Mouse (Mus musculus) heart, postnatal 10 days (tissue): Measurements from ENCODE around the gene Mmp3. TPM values are rescaled to one million over a fixed set of nuclear protein-coding genes. Genes with fewer than 3 reads are reported as not detected.
"Not testable (repeated sequence)": the region's sequence is repeated elsewhere in the genome, so short reads cannot be mapped to it uniquely, and the experiment has no call there.

Experiments used
- DNase-seq, 2 experiments: peaks; one replicate each; pipeline ENCODE4 v3.0.0; 2021
- intact Hi-C: fragments of 180-260 bp; cut with DNase I; formaldehyde crosslinking; loops from one replicate; pipeline ENCODE4 v1.15.1; 2025
- total RNA-seq, 2 experiments: library from RNA; stranded (reverse); gene quantifications; 2 replicates each; pipeline ENCODE4 v1.2.3; 2021

Mmp3 gene
- not detected for total RNA-seq

DNA sequence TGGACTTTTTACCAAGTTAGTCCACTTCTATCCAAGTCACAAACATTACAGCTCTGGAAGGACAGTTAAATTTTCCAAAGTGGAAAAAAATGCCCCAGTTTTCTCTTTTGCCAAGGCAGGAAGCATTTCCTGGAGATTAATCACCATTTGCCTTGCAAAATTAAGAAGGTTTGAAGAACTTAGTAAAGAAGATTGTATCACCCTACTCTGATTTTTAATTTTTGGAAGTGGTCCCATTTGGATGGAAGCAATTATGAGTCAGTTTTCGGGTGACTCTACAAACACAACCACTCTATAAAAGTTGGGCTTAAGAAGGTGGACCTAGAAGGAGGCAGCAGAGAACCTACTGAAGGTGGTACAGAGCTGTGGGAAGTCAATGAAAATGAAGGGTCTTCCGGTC lies at the start of gene Mmp3:
Gene Mmp3, plus strand, starts transcription at position 301 of the 400 bp plus-strand sequence.
- intact Hi-C loops: no loop called here
- no peak for DNase-seq

- DNase-seq, intact Hi-C loops: not testable (repeated sequence)
These were observed 49.1 kb upstream of the Mmp3 start for GRCm38 (mm10) chr9:7396556-7396955.

GRCm38 (mm10) chr9:7453302-7453701 lies 7.7 kb downstream of the Mmp3 start:
- intact Hi-C loops: no loop called here
- no peak for DNase-seq

GRCm38 (mm10) chr9:7470262-7470661 lies 24.6 kb downstream of the Mmp3 start:
- intact Hi-C loops: no loop called here
- no peak for DNase-seq

DNA sequence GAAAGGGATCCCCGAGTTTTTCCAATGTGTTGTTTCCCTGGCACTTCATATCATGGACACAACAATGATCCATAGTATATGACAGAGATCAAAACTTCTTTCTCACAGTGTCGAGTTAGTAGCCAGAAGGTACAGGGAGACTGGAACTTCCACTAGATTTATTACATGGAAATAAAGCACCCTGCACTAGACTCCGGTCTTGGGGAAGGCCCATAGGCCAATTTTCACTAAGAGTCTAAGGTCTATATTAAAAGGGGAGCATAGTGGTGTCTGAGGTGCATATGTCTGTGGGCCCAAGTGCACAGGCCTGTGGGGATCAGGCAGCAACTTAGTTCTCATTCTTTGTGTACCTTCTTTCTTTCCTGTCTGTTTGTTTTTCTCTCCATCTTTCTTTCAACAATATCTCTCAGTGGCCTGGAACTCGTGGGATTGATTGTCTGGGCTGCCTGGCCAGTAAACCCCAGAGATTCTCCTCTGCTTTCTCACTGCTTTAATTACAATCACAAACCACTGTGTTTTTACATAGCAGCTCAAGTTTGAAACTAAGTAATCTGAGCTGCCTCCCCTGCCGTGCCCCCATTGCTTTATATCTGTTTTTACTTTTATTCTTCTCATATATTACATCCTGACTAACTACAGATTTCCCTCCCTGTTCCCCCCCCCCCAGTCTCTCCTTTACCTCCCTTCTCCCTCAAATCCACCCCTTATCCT lies 38.2 kb downstream of the Mmp3 start:
- no peak for DNase-seq
- intact Hi-C loops: no loop called here

GRCm38 (mm10) chr9:7501138-7501537 lies 55.5 kb downstream of the Mmp3 start:
- DNase-seq: no peak
- intact Hi-C loops: no loop called here

GRCm38 (mm10) chr9:7502051-7502450 lies 56.4 kb downstream of the Mmp3 start, which contains the start of gene Mmp10:
Gene Mmp10, plus strand, starts transcription at chr9:7502352.
- no peak for DNase-seq
- intact Hi-C loops: no loop called here

Other genes starting within 250 kb of the Mmp3 start
- not detected for gene Mmp13, start 173.3 kb upstream of the Mmp3 start, total RNA-seq
- gene Mmp12, start 101.4 kb upstream of the Mmp3 start, total RNA-seq: under 1 TPM in 1 of 2 experiments, not detected in 1; 0.42 TPM
- gene Mmp1b, start 57.8 kb upstream of the Mmp3 start, total RNA-seq: not detected
- not detected for gene Mmp10, start 56.5 kb downstream of the Mmp3 start, total RNA-seq
- gene Mmp8, start 112.6 kb downstream of the Mmp3 start, total RNA-seq: under 1 TPM in 1 of 2 experiments, not detected in 1; 0.10 TPM
- not detected for gene Mmp27, start 125.6 kb downstream of the Mmp3 start, total RNA-seq
- gene Mmp20, start 182.4 kb downstream of the Mmp3 start, total RNA-seq: not detected
- gene Mmp7, start 246.3 kb downstream of the Mmp3 start, total RNA-seq: not detected